Mouse (Mus musculus) right cerebral cortex, adult 2 months (tissue): ENCODE data around the gene Me3.

Experiments used
- DNase-seq, 2 experiments: peaks; one replicate each; pipeline ENCODE4 v3.0.0; 2021 to 2022; ENCODE audit warnings: low spot score in 2 of 2

The Me3 gene

DNA sequence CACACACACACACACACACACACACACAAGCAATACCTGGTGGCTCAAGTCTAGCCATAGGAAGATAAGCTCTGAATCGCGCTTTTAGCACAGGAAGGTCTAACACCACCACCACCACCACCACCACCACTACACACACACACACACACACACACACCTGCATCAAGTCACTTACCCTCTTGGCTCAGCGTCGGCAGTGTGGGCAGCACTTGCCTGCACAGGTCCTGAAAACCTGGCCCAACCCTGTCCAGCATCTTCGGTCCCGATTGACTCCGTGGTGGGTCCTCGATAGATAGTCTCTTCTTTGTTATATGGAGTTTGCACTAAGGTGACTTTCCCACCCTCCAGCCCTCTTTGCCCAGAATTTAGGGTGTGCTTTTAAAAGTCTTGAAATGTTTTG lies 270.8 kb downstream of the Me3 start:
- no peak for DNase-seq

DNA sequence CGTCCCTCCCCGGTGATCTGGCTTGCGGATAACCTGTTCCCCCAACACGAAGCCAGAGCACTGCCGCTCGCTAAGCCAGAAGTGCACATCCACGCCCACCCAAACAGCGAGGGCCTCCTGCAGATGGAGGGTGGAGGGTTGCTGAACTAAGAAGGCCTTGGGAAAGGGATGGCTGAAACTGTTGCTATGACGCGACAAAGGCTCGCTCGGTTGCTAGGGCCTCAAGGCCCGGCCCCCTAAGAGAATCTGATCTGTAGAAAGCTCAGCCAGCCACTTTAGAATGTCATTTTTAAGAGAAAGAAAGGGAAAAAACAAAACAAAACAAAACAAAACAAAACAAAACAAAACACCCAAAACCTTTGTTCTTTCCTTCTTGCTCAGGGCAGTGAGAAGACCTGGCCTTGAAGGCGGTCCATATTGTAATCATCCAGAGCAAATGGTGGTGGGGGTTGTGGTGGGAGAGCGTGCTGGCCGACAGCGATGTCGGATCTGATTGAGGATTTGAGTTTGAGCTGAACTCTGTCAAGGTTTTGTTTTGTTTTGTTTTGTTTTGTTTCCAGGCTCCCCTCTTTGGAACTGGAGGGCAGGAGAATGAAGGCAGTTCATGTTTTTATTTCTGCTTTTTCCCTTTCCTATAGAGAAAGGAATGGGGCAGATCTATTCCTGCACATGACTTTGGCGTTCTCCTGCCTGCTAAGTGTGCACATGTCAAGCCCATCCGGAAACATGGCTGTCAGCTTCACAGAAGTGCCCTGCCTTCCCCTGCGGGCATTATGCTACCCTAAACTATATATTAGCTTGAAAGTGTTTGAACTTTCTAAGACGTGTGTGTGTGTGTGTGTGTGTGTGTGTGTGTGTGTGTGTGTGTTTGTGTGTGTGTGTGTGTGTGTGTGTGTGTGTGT lies 271.5 kb downstream of the Me3 start, which contains the start of gene Ccdc81:
Gene Ccdc81 (minus strand): TSS at position 188 of the 902 bp plus-strand sequence.
- DNase-seq: no peak
